Mouse (Mus musculus): ENCODE results near the gene Gm49361.

- TF ChIP-seq POLR2A (IDR thresholded peaks at IDR 0.05; ENCODE audit: borderline replicate concordance, extremely low read depth, low read depth, low read length) (no peak), CTCF (IDR thresholded peaks at IDR 0.05; ENCODE audit: insufficient read depth, low read length) (no peak)
Observed at GRCm38 (mm10) chr14:57691316-57691715, 54.6 kb downstream of the Gm49361 start.

Measured in lung, adult 2 months (tissue).